Mouse (Mus musculus) urinary bladder, postnatal 10 days (tissue): ENCODE data around the gene Cdadc1.

Source experiments
- DNase-seq: peaks from one replicate; pipeline ENCODE4 v3.0.0; 2022; ENCODE audit warnings: low spot score

Gene Cdadc1

GRCm38 (mm10) chr14:59612920-59613625 is 15.3 kb upstream of the Cdadc1 start:
- DNase-seq: no peak

DNA sequence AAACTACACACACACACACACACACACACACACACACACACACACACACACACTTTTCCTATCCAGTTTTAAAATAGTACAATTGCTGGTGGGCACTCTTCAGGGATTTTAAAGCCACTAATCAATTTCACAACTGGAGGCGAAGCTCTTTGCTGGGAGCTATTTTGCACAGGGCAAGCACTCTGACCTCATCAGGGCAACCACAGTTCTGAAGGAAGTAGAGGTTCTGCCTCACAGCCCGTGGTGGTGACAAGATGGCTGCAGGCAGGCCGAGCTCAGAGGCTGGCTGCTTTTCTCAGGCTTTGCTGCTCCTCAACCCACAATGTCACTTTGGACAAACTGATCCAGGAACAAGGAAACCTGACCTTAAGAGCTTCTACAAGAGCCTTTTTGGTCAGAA is 9.3 kb upstream of the Cdadc1 start:
- DNase-seq: no peak

DNA sequence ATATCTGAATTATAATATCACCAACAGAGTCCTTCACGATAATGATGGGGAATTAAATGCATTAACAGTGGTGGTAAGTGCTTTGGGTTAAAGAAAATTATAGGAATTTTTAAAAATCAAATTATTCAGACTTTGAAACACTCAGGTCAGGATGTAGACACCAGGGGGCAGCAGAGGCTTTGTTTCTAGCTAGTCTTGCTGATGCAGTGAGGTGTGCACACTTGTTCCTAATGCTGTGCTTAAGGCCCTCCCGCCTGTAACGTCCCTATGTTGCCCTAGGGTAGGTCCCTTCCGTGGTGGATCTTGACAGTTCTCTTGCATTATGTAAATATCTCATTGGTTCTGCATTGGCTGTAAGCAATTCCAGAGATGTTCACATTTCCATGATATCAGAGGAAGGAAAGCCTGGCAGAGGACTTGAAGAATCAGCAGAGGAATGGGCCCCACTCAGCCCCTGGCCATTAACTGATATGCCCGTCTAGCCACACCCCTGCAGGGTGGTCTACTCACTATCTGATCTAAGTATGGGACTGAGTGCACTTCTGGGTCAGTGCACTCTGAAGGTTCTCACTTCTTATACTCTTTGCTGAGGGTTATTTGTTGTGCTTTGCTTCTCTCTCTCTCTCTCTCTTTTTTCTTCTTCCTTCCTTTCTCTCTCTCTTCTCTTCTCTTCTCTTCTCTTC is 8.1 kb upstream of the Cdadc1 start:
- no peak for DNase-seq

GRCm38 (mm10) chr14:59604002-59604645 is 6.4 kb upstream of the Cdadc1 start:
- no peak for DNase-seq

DNA sequence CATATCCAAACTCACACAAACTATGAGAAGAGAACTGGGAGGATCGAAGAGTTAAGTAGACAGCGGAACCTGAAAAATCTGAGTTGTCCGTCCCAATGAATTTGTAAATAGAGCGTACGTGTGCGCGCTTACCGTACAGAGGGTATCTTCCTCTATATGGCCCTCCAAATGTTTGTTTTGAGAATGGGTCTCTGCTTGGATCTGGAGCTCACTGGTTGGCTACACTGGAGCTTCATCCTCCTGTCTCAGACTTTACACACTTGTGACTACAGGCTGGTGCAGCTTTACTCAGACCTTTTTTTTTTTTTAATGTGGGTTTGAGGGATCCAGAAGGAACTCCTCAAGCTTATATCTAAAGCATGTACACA is 485 bp upstream of the Cdadc1 start:
- DNase-seq: no peak

- DNase-seq: no peak
These were observed 2.8 kb downstream of the Cdadc1 start for GRCm38 (mm10) chr14:59594988-59595387.

DNA sequence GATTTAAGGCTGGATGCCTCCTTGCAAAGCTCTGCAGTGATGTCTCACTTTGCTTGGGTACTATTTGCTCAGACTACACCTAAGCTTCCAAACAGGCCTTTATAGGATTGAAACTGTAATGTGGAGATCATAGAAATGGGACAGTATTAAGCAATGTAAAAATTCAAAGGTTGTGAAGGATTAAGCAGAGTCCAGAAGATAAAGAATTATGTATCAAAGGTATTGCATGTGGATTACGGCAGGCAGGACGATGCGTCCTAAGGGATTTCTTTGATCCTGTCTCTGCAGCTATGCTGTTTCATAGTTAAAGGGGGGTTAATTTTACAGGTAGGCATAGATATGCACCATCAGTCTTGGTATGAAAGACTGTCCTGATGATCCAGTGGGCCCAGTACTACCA is 5.2 kb downstream of the Cdadc1 start:
- DNase-seq: no peak

DNA sequence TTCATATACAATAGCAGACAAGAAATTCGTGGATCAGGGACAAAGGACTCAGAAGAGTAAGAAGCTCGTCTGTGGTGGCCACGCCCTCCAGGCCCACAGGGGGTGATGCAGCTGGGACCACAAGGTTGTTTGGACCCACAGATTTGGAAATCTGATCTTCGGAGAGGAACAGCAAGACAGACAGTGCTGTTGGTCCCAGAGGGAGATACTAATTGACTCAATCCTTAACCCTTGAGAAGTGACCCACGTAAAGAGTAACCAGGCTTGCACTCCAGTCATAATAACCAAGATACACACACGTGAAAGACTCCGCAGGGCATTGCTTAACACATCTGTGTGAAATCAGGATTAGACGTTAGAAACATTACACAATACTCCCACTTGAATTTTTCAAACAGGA is 5.9 kb downstream of the Cdadc1 start:
- no peak for DNase-seq

GRCm38 (mm10) chr14:59590614-59591013 is 7.1 kb downstream of the Cdadc1 start:
- DNase-seq: no peak

GRCm38 (mm10) chr14:59576385-59576784 is 21.4 kb downstream of the Cdadc1 start:
- DNase-seq: no peak

GRCm38 (mm10) chr14:59566756-59567155 is 31.0 kb downstream of the Cdadc1 start:
- DNase-seq: no peak

DNA sequence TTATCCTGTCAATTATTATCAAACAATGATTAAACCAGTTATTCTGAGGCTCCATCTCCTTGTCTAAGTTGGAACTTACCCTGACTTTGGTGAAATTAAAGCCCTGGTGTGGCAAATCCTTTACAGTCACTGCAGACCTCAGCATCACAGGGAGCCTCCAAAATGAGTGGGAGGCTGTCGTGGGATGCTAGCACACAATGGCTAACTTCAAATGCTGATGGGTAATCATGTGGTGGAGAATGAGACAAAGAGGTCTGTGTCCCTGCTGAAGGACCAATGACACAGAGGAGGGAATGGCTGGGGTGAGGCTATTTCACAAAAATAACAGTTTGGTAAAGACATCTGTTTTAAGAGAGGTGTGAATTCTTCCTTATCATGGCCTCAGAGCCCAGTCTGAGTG is 39.9 kb downstream of the Cdadc1 start:
- no peak for DNase-seq

DNA sequence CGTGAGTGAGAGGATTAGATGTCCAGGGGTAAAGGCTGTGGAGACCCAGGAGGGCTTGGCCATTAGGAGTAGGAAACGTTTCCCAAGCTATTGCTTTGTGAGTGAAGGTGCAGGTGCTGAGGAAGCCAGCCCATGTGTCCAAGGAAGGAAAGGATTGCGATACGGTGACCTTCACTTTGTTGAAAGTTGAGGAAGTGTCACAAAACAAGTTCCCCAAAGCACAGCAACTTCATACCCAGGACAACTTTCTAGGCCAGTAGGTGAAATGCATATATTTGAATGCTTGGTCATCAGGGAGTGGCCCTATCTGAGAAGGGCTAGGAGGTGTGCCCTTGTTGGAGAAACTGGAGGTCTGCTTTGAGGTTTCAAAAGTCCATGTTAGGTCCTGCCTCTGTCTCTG is 40.7 kb downstream of the Cdadc1 start:
- no peak for DNase-seq

DNA sequence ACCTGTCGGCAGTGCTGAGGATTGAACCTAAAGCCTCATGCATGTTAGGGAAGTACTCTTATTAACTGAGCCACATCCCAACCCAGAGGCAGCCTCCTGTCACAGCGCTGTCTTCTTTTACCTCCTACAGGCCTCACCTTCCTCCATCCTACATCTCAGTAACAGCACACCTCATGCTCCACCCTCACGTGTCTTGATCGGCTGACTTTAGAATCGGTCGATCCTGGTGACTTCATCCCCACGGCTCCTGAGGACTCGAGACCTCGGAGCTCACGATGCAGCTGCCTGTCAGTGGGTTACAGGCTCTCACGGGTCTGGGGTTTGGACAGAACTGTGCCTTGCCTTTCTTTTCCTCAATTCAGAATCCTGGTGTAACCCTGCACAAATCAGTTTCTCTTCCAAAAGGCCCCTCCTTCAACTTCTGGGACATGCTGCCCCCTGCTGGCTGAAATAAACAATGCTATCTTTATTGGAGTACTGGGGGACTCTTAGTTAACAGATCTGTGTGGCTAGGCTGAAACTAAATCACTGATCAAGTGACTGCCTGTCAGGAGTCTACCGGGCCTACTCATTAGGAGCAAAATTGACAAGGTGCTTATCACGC is 41.7 kb downstream of the Cdadc1 start:
- no peak for DNase-seq

GRCm38 (mm10) chr14:59555018-59555417 is 42.7 kb downstream of the Cdadc1 start:
- DNase-seq: no peak

GRCm38 (mm10) chr14:59554025-59554424 is 43.7 kb downstream of the Cdadc1 start:
- no peak for DNase-seq

GRCm38 (mm10) chr14:59551956-59552355 is 45.8 kb downstream of the Cdadc1 start:
- no peak for DNase-seq

GRCm38 (mm10) chr14:59550841-59551240 is 46.9 kb downstream of the Cdadc1 start:
- DNase-seq: no peak

- no peak for DNase-seq
These were observed 48.7 kb downstream of the Cdadc1 start for GRCm38 (mm10) chr14:59549106-59549505.

DNA sequence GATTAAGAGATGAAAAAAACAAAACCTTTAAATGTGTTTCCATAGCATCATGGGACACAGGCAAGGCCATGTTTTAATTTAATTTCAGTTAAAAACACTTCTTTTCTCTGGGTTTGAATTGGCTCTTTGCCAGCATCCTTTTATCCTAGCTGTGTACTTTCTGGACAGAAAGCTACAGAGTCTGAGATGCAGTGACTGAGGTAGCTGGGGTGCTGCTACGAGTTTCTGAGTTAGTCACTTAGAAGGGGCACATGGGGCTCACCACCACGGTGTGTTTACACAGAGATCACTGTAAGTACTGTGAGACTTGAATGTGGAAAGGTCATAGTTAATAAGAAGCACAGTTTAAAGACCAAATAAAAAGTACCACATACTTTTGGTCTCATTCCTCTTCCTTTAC is 49.2 kb downstream of the Cdadc1 start:
- no peak for DNase-seq

GRCm38 (mm10) chr14:59547530-59547929 is 50.2 kb downstream of the Cdadc1 start:
- no peak for DNase-seq

GRCm38 (mm10) chr14:59546162-59546880 is 51.4 kb downstream of the Cdadc1 start:
- no peak for DNase-seq
